Mouse (Mus musculus): ENCODE measurements around the gene Hmox1. TPM values are rescaled to one million over a fixed set of nuclear protein-coding genes. Genes with fewer than 3 reads are reported as not detected.

The Hmox1 gene
- polyA plus RNA-seq (2015; fragmentation: Nextera tagmentation; extraction: Ambion mirVana), result 35.9 and 36.2 TPM in 2 replicates

DNA sequence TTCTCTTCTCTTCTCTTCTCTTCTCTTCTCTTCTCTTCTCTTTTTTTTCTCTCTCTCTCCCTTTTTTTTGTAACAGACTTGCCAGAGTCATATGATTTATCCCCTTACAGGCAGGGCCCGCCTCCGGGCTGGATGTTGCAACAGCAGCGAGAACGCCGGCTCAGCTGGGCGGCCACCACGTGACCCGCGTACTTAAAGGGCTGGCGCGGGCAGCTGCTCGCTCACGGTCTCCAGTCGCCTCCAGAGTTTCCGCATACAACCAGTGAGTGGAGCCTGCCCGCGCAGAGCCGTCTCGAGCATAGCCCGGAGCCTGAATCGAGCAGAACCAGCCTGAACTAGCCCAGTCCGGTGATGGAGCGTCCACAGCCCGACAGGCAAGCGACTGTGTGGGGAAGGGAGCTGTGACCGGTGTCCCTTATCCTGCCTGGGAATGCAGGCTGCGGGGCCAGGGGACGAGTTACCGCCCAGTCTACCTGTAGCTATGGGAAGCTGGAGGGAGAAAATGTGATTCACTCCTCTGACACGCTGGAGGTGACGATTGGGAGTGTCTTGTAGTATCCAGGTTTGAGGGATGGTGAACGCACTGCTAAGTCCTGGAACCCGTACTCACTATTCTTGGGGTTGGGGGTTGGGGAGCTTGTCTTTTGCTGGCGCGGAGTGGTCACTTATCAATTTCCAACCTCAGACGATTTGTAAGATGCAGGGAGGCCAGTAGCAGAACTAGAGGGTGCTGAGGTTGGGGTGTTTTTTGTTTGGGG lies at the start of gene Hmox1:
Hmox1 (plus strand) TSS at position 223 of the 758 bp plus-strand sequence.
- ATAC-seq (ENCODE audit: insufficient number of reproducible peaks, low FRiP score, low TSS enrichment, low read depth), result peak; percentile 83
- Histone ChIP-seq H3K4me2 (replicated peaks) (peak within 1 kb of the TSS; percentile 83), H3K9ac (peak within 1 kb of the TSS; percentile 57), H3K36me3 (peaks cover 15% of the 10 kb centered on the region; the same call in 1 of the 2 replicates), H3K27me3 (no peaks in the 10 kb centered on the region), H3K4me1 (peaks cover 14% of the 10 kb centered on the region), H3K4me3 (replicated peaks) (peak within 1 kb of the TSS; percentile 58), H3K9me3 (replicated peaks) (no peaks in the 10 kb centered on the region), H3K27ac (replicated peaks) (0 out of 2 replicates have a peak within 1 kb of the TSS, but pooled peaks have one; percentile 41)
- 1% methylated on average over 36 of the region's 36 CpGs for WGBS

DNA sequence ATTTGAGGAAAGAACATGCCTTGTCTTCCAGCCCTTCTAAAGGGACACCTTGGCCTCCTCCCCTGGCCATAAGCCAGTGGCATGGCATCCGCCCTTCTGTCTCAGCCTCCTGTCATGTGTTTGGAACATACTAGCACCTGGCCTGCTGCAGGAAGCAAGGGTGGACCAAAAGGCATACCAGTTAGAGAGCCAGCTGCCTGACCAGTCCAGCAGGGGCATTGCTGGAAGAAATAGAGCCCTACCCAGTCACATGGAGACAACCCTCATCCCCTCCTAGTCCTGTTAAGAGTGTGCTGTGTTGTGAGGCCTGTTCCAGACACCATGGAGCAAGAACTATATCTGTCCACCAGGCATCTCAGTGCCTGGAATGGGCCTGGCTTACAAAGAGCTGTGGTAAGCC lies 47.1 kb upstream of the Hmox1 start:
- Histone ChIP-seq H3K27ac (replicated peaks) (no peak overlapping the region), H3K4me1 (no peaks in the 10 kb centered on the region), H3K9ac (no peak overlapping the region), H3K36me3 (no peaks in the 10 kb centered on the region; the same call in 1 of the 2 replicates), H3K4me3 (replicated peaks) (no peak overlapping the region), H3K9me3 (replicated peaks) (no peaks in the 10 kb centered on the region), H3K27me3 (no peaks in the 10 kb centered on the region), H3K4me2 (replicated peaks) (no peak overlapping the region)
- 92% methylated on average over 1 of the region's 1 CpGs for WGBS
- ATAC-seq (ENCODE audit: insufficient number of reproducible peaks, low FRiP score, low TSS enrichment, low read depth), result no peak

DNA sequence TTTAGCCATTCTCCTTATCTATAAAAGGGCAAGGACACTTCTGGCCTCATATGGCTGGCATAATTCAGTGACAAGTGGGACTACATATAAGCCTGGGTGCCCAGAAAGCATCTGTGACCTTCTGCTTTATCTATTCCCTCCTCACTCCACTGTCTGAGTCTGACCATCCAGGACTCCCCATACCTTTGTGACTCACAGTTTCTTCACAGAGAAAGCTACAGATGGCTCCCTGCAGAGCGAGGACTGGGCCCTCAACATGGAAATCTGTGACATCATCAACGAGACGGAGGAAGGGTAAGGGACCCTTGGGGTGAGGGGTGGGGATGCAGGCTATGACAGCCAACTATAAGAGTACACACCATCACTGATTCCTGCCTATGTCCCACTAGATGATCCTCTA lies 45.6 kb upstream of the Hmox1 start:
- ATAC-seq (ENCODE audit: insufficient number of reproducible peaks, low FRiP score, low TSS enrichment, low read depth), result no peak
- 88% methylated on average over 3 of the region's 3 CpGs for WGBS
- Histone ChIP-seq H3K9ac (no peak overlapping the region), H3K9me3 (replicated peaks) (no peaks in the 10 kb centered on the region), H3K36me3 (peaks cover 5% of the 10 kb centered on the region; the same call in 1 of the 2 replicates), H3K27me3 (no peaks in the 10 kb centered on the region), H3K4me1 (no peaks in the 10 kb centered on the region), H3K4me3 (replicated peaks) (no peak overlapping the region), H3K4me2 (replicated peaks) (no peak overlapping the region), H3K27ac (replicated peaks) (no peak overlapping the region)

DNA sequence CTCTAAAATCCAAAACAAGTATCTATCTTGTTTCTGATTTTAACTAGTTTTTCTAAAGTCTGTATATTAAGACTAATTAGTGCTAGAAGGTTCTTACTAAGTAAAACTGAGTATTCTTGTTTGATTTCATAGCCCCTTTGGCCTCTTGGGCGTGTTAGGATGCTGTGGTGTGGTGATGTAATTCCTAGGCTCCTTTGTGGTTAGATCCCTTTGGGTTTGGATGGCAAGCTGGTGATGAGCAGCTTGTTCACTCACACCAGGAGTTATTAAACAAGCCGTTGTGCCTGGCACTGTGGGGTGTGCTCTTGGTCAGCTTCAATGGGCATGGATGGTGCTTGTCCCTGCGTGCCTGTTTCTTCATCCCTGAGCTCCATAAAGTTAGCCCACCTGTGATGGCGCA lies 40.1 kb upstream of the Hmox1 start:
- no peaks in the 10 kb centered on the region for H3K9me3 ChIP-seq (replicated peaks)
- H3K36me3 ChIP-seq, result 0 out of 2 replicates have a peak, but pooled peaks cover 8% of the 10 kb centered on the region
- WGBS, result 80% methylated on average over 4 of the region's 4 CpGs
- no peak overlapping the region for H3K27ac ChIP-seq (replicated peaks)
- ATAC-seq (ENCODE audit: insufficient number of reproducible peaks, low FRiP score, low TSS enrichment, low read depth), result no peak
- no peak overlapping the region for H3K9ac ChIP-seq
- no peaks in the 10 kb centered on the region for H3K27me3 ChIP-seq
- H3K4me2 ChIP-seq (replicated peaks), result no peak overlapping the region
- no peak overlapping the region for H3K4me3 ChIP-seq (replicated peaks)
- H3K4me1 ChIP-seq, result no peaks in the 10 kb centered on the region

DNA sequence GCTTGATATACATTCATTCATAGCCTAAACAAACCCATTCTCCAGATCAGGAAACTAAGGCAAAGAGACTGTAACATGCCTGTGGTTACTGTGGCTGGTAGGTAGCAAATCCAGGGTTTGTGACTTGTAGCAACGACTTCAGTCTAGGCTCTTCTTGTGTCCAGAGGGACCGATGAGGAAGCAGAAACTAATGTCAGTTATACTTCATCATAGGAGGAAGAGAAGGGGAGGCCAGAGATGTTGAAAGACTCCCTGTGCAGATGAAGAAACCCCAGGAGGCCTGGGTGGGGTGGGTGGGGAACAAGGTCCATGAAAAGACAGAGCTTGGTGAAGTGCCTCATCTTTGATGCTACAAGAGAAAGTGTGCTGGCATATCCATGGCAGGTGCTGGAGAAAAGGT lies 37.7 kb upstream of the Hmox1 start:
- no peak overlapping the region for H3K4me3 ChIP-seq (replicated peaks)
- H3K4me1 ChIP-seq, result no peaks in the 10 kb centered on the region
- H3K9ac ChIP-seq, result no peak overlapping the region
- H3K4me2 ChIP-seq (replicated peaks), result no peak overlapping the region
- 88% methylated on average over 2 of the region's 2 CpGs for WGBS
- H3K27me3 ChIP-seq, result no peaks in the 10 kb centered on the region
- no peak for ATAC-seq (ENCODE audit: insufficient number of reproducible peaks, low FRiP score, low TSS enrichment, low read depth)
- no peaks in the 10 kb centered on the region for H3K9me3 ChIP-seq (replicated peaks)
- 0 out of 2 replicates have a peak, but pooled peaks cover 13% of the 10 kb centered on the region for H3K36me3 ChIP-seq
- H3K27ac ChIP-seq (replicated peaks), result no peak overlapping the region

DNA sequence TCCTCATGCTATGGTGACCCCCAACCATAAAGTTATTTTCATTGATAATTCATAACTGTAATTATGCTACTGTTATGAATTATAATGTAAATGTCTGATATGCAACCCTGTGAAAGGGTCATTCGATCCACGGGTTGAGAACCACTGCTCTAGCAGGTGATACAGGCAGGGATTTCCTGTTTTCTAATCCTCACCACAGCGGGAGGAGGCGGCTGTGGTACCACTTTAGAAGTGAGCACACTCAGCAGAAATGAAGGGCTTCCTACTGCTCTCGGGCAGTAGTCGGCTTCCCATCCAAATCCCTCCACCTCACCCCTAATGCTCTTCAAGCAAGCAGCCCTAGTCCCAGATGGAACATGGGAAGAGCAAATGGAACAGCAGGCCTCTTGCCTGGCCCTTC lies 33.4 kb upstream of the Hmox1 start:
- no peak overlapping the region for H3K27ac ChIP-seq (replicated peaks)
- no peak overlapping the region for H3K4me3 ChIP-seq (replicated peaks)
- H3K9ac ChIP-seq, result no peak overlapping the region
- no peaks in the 10 kb centered on the region for H3K4me1 ChIP-seq
- H3K36me3 ChIP-seq, result peaks cover 23% of the 10 kb centered on the region
- H3K9me3 ChIP-seq (replicated peaks), result no peaks in the 10 kb centered on the region
- WGBS, result 66% methylated on average over 6 of the region's 6 CpGs
- no peaks in the 10 kb centered on the region for H3K27me3 ChIP-seq
- no peak for ATAC-seq (ENCODE audit: insufficient number of reproducible peaks, low FRiP score, low TSS enrichment, low read depth)
- H3K4me2 ChIP-seq (replicated peaks), result no peak overlapping the region

DNA sequence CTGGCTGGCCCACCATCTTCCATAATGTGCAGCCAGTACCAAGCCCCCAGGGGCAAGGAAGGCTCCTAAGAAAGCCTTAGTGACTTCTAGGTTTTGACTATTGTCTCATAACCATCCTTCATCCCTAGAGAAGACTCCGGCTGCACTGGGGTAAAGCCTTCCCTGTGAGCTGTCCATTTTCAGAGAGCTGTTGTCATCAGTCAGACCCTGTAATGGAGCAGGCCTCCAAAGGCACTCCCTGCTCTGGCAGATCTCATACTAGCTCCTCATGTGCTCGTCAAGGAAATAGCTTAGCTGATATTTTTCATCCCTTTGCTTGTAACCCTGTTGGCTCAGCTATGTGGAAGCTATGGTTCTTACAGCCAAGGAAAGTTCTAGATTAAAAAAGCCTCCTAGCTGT lies 32.6 kb upstream of the Hmox1 start:
- Histone ChIP-seq H3K36me3 (peaks cover 29% of the 10 kb centered on the region), H3K4me2 (replicated peaks) (no peak overlapping the region), H3K4me3 (replicated peaks) (no peak overlapping the region), H3K27me3 (no peaks in the 10 kb centered on the region), H3K4me1 (no peaks in the 10 kb centered on the region), H3K9ac (no peak overlapping the region), H3K9me3 (replicated peaks) (no peaks in the 10 kb centered on the region), H3K27ac (replicated peaks) (no peak overlapping the region)
- ATAC-seq (ENCODE audit: insufficient number of reproducible peaks, low FRiP score, low TSS enrichment, low read depth), result no peak
- WGBS, result 86% methylated on average over 2 of the region's 2 CpGs

DNA sequence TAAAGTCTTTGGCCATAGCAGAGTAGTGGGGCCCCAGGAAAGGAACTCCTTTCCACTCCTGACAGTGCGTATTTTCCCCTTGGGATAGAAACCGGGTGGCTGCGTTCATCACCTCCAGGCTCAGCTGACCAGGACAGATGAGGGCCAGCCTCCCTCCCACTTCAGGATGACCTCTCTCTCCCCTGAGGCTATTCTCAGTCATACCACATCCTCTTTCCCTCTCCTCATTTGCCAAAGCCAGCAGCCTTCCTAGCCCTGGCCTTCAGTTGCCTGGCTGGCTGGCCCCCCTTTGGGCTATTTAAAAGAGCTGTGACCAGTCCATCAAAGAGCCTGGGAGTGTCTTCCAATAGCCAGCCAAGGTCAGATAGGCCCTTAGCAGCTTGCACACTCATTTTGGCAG lies 30.1 kb upstream of the Hmox1 start:
- Histone ChIP-seq H3K27me3 (no peaks in the 10 kb centered on the region), H3K27ac (replicated peaks) (no peak overlapping the region), H3K9me3 (replicated peaks) (no peaks in the 10 kb centered on the region), H3K36me3 (peaks cover 38% of the 10 kb centered on the region), H3K4me2 (replicated peaks) (no peak overlapping the region), H3K4me3 (replicated peaks) (no peak overlapping the region), H3K9ac (no peak overlapping the region), H3K4me1 (no peaks in the 10 kb centered on the region)
- WGBS, result 55% methylated on average over 3 of the region's 3 CpGs
- no peak for ATAC-seq (ENCODE audit: insufficient number of reproducible peaks, low FRiP score, low TSS enrichment, low read depth)

DNA sequence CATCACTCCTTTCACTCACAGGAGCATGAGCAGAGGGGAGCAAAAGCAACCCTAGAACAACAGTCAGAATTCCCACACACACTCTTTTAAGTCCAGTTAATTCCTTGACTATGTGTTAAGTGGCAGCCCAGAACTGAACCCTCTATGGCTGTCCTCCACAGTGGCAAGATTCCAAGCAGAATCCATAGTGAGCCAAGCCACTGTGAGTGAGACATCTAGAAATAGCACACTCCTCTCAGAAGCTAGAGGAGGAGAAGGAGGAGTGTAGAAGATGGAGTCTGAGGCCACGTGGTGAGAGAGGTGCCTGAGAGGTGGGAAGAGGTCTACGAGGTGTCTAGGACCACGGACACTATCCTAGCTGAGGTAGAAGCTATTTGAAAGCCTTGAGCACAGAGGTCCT lies 28.6 kb upstream of the Hmox1 start:
- no peak overlapping the region for H3K9ac ChIP-seq
- no peak overlapping the region for H3K27ac ChIP-seq (replicated peaks)
- H3K4me2 ChIP-seq (replicated peaks), result no peak overlapping the region
- no peaks in the 10 kb centered on the region for H3K9me3 ChIP-seq (replicated peaks)
- H3K27me3 ChIP-seq, result no peaks in the 10 kb centered on the region
- 84% methylated on average over 3 of the region's 3 CpGs for WGBS
- H3K36me3 ChIP-seq, result peaks cover 33% of the 10 kb centered on the region
- H3K4me3 ChIP-seq (replicated peaks), result no peak overlapping the region
- no peaks in the 10 kb centered on the region for H3K4me1 ChIP-seq
- no peak for ATAC-seq (ENCODE audit: insufficient number of reproducible peaks, low FRiP score, low TSS enrichment, low read depth)

DNA sequence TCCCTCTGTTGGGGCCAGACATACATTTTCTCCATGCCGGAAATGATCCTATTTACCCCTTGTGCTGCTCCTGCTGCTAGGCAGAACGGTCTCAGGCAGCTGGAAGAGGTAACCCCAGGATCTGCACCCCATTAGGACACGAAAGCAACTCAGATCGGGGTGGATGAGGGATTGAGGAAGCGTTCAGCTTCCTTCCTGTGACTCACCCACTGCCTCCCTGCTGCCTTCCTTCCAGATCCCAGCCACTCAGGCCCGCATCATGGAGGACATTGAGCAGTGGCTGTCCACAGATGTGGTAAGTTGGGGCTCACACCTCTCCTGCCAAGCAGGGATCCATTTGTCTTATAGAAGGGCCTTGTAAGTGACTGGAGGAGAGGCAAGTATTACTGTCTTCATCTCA lies 26.1 kb upstream of the Hmox1 start:
- Histone ChIP-seq H3K27me3 (no peaks in the 10 kb centered on the region), H3K9ac (no peak overlapping the region), H3K36me3 (peaks cover 25% of the 10 kb centered on the region), H3K27ac (replicated peaks) (no peak overlapping the region), H3K4me3 (replicated peaks) (no peak overlapping the region), H3K4me2 (replicated peaks) (no peak overlapping the region), H3K9me3 (replicated peaks) (no peaks in the 10 kb centered on the region), H3K4me1 (no peaks in the 10 kb centered on the region)
- 72% methylated on average over 6 of the region's 6 CpGs for WGBS
- ATAC-seq (ENCODE audit: insufficient number of reproducible peaks, low FRiP score, low TSS enrichment, low read depth), result no peak

DNA sequence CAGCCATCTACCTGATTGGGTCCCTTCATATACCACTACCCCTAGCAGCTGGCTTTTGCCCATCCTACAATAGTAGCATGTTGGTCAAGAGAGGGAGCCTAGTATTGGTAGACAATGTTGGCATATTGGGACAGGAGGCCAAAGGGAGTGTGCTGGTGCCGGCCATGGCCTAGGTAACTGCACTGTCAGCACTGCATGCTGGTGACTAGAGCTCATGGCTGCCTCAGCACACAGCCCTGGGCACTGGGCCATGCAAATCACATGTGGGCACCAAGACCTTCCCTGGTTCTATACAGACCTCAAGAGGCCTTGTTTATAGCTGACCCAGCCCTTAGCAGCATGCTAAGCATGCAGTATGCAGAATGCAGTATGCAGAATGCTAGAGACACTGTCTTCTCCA lies 23.1 kb upstream of the Hmox1 start:
- ATAC-seq (ENCODE audit: insufficient number of reproducible peaks, low FRiP score, low TSS enrichment, low read depth), result no peak
- Histone ChIP-seq H3K36me3 (peaks cover 16% of the 10 kb centered on the region; the same call in 1 of the 2 replicates), H3K9me3 (replicated peaks) (no peaks in the 10 kb centered on the region), H3K4me3 (replicated peaks) (no peak overlapping the region), H3K9ac (no peak overlapping the region), H3K27me3 (no peaks in the 10 kb centered on the region), H3K27ac (replicated peaks) (no peak overlapping the region), H3K4me1 (no peaks in the 10 kb centered on the region), H3K4me2 (replicated peaks) (no peak overlapping the region)
- WGBS, result 90% methylated on average over 1 of the region's 1 CpGs

All from embryonic facial prominence, embryonic 15.5 days (tissue).